Mouse (Mus musculus): ENCODE data around the gene Mgat5. TPM values are rescaled to one million over a fixed set of nuclear protein-coding genes. Genes with fewer than 3 reads are reported as not detected.

Mgat5 gene
- polyA plus RNA-seq, 1 experiment = 2.4 TPM

DNA sequence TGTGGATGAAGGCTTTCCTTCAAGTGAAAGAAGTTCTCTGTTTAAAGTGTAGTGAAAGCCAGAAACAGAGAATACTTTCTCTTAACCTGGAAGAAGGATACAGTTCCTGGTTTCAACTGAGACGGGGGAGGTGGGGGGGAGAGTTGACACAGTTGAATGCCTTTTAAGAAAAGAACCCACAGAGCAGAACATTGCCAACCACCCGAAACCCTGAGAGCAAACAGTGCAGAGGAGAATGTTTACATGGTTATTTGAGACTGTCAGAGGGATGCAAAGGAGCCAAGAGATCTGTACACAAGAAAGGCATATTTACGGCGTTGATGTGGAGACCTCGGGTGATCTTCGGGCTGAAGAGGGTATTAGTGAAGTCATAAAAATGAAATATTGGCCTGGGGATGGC, 195.9 kb downstream of the Mgat5 start:
- no peaks in the 10 kb centered on the region for H3K27me3 ChIP-seq (replicated peaks)
- peaks cover 91% of the 10 kb centered on the region for H3K36me3 ChIP-seq (replicated peaks; ENCODE audit: low read length)
- no peaks in the 10 kb centered on the region for H3K9me3 ChIP-seq
- no peak overlapping the region for H3K4me3 ChIP-seq (replicated peaks)
- 0 out of 2 replicates have a peak, but pooled peaks cover 3% of the 10 kb centered on the region for H3K4me1 ChIP-seq
- TF ChIP-seq FLI1 (IDR thresholded peaks at IDR 0.05; ENCODE audit: low read length) (no peak), GATA1 (IDR thresholded peaks at IDR 0.05; ENCODE audit: borderline replicate concordance, low read length) (no peak)

- Histone ChIP-seq H3K9me3 (no peaks in the 10 kb centered on the region), H3K27me3 (replicated peaks) (no peaks in the 10 kb centered on the region), H3K4me1 (peaks cover 22% of the 10 kb centered on the region)
These were observed 199.8 kb downstream of the Mgat5 start for GRCm38 (mm10) chr1:127404655-127405054.

GRCm38 (mm10) chr1:127408957-127409423, 204.2 kb downstream of the Mgat5 start:
- H3K9me3 ChIP-seq = no peaks in the 10 kb centered on the region
- H3K4me3 ChIP-seq (replicated peaks) = no peak overlapping the region
- TF ChIP-seq GATA1 (IDR thresholded peaks at IDR 0.05; ENCODE audit: borderline replicate concordance, low read length) = no peak
- no peak for TF ChIP-seq FLI1 (IDR thresholded peaks at IDR 0.05; ENCODE audit: low read length)
- peaks cover 73% of the 10 kb centered on the region for H3K36me3 ChIP-seq (replicated peaks; ENCODE audit: low read length)
- peaks cover 41% of the 10 kb centered on the region for H3K4me1 ChIP-seq
- H3K27me3 ChIP-seq (replicated peaks) = no peaks in the 10 kb centered on the region

More at GRCm38 (mm10) chr1:127404655-127405054, 199.8 kb downstream of the Mgat5 start:
- H3K4me3 ChIP-seq (replicated peaks) = no peak overlapping the region
- peaks cover 79% of the 10 kb centered on the region for H3K36me3 ChIP-seq (replicated peaks; ENCODE audit: low read length)
- TF ChIP-seq GATA1 (IDR thresholded peaks at IDR 0.05; ENCODE audit: borderline replicate concordance, low read length) (no peak), FLI1 (IDR thresholded peaks at IDR 0.05; ENCODE audit: low read length) (no peak)

GRCm38 (mm10) chr1:127409512-127409911, 204.7 kb downstream of the Mgat5 start:
- no peak for TF ChIP-seq GATA1 (IDR thresholded peaks at IDR 0.05; ENCODE audit: borderline replicate concordance, low read length)
- TF ChIP-seq FLI1 (IDR thresholded peaks at IDR 0.05; ENCODE audit: low read length) = no peak
- Histone ChIP-seq H3K4me3 (replicated peaks) (no peak overlapping the region), H3K27me3 (replicated peaks) (no peaks in the 10 kb centered on the region), H3K36me3 (replicated peaks; ENCODE audit: low read length) (peaks cover 76% of the 10 kb centered on the region), H3K9me3 (no peaks in the 10 kb centered on the region), H3K4me1 (peaks cover 46% of the 10 kb centered on the region)

DNA sequence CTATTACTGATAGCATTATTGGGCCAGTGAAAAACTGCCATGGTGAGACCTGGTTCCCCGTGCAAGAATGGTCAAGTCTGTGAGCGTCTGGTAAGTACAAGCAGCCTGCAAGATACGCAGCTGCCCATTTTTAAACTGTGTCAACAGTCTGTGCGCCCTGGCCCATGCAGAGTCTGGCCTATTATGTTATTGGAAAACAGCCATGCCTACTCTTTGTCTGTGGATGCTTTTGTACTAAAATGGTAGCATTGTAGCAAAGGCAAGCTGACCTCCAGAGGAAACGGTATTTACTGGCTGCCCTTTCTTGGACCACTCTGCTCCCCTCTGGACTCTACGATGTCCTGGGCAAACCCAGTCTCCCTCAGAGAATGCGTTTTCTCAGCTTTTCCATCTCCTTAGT, 209.7 kb downstream of the Mgat5 start:
- no peak for TF ChIP-seq GATA1 (IDR thresholded peaks at IDR 0.05; ENCODE audit: borderline replicate concordance, low read length)
- TF ChIP-seq FLI1 (IDR thresholded peaks at IDR 0.05; ENCODE audit: low read length) = no peak
- no peaks in the 10 kb centered on the region for H3K27me3 ChIP-seq (replicated peaks)
- no peak overlapping the region for H3K4me3 ChIP-seq (replicated peaks)
- peaks cover 53% of the 10 kb centered on the region for H3K4me1 ChIP-seq
- peaks cover 89% of the 10 kb centered on the region for H3K36me3 ChIP-seq (replicated peaks; ENCODE audit: low read length)
- H3K9me3 ChIP-seq = no peaks in the 10 kb centered on the region

- peaks cover 59% of the 10 kb centered on the region for H3K4me1 ChIP-seq
- H3K9me3 ChIP-seq = no peaks in the 10 kb centered on the region
- TF ChIP-seq FLI1 (IDR thresholded peaks at IDR 0.05; ENCODE audit: low read length) = no peak
- no peak overlapping the region for H3K4me3 ChIP-seq (replicated peaks)
- H3K36me3 ChIP-seq (replicated peaks; ENCODE audit: low read length) = peaks cover 93% of the 10 kb centered on the region
- H3K27me3 ChIP-seq (replicated peaks) = no peaks in the 10 kb centered on the region
These were observed 211.1 kb downstream of the Mgat5 start for GRCm38 (mm10) chr1:127415896-127416295.

DNA sequence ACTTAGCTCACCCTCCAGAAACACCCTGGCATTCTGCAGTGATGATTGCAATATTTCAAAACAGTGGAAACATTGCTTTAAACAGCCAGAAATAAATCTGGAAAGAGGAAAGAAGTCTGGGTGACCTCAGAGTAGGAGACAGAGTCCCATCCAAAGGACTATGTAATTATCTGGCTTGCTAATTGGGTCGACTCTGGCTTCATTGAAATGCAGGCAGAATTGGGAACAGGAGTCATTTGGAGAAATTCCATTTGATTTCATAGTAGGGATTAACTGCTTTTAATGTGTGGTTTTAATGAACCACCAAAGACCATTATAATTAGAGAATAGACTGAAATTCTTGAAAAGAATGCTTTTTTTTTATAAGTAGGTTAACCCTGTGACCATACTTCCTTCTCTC, 212.2 kb downstream of the Mgat5 start:
- TF ChIP-seq FLI1 (IDR thresholded peaks at IDR 0.05; ENCODE audit: low read length) = no peak
- no peak for TF ChIP-seq GATA1 (IDR thresholded peaks at IDR 0.05; ENCODE audit: borderline replicate concordance, low read length)
- no peaks in the 10 kb centered on the region for H3K27me3 ChIP-seq (replicated peaks)
- peaks cover 60% of the 10 kb centered on the region for H3K4me1 ChIP-seq
- peaks cover 98% of the 10 kb centered on the region for H3K36me3 ChIP-seq (replicated peaks; ENCODE audit: low read length)
- H3K9me3 ChIP-seq = no peaks in the 10 kb centered on the region
- H3K4me3 ChIP-seq (replicated peaks) = no peak overlapping the region

- peaks cover 91% of the 10 kb centered on the region for H3K36me3 ChIP-seq (replicated peaks; ENCODE audit: low read length)
- no peaks in the 10 kb centered on the region for H3K9me3 ChIP-seq
- peaks cover 41% of the 10 kb centered on the region for H3K4me1 ChIP-seq
- TF ChIP-seq FLI1 (IDR thresholded peaks at IDR 0.05; ENCODE audit: low read length) (no peak), GATA1 (IDR thresholded peaks at IDR 0.05; ENCODE audit: borderline replicate concordance, low read length) (no peak)
- no peaks in the 10 kb centered on the region for H3K27me3 ChIP-seq (replicated peaks)
- no peak overlapping the region for H3K4me3 ChIP-seq (replicated peaks)
These were observed 214.2 kb downstream of the Mgat5 start for GRCm38 (mm10) chr1:127418916-127419575.

- no peaks in the 10 kb centered on the region for H3K9me3 ChIP-seq
- peaks cover 91% of the 10 kb centered on the region for H3K36me3 ChIP-seq (replicated peaks; ENCODE audit: low read length)
- peaks cover 41% of the 10 kb centered on the region for H3K4me1 ChIP-seq
- TF ChIP-seq FLI1 (IDR thresholded peaks at IDR 0.05; ENCODE audit: low read length) (no peak), GATA1 (IDR thresholded peaks at IDR 0.05; ENCODE audit: borderline replicate concordance, low read length) (no peak)
- H3K4me3 ChIP-seq (replicated peaks) = no peak overlapping the region
- no peaks in the 10 kb centered on the region for H3K27me3 ChIP-seq (replicated peaks)
These were observed 214.8 kb downstream of the Mgat5 start for GRCm38 (mm10) chr1:127419581-127419980.

DNA sequence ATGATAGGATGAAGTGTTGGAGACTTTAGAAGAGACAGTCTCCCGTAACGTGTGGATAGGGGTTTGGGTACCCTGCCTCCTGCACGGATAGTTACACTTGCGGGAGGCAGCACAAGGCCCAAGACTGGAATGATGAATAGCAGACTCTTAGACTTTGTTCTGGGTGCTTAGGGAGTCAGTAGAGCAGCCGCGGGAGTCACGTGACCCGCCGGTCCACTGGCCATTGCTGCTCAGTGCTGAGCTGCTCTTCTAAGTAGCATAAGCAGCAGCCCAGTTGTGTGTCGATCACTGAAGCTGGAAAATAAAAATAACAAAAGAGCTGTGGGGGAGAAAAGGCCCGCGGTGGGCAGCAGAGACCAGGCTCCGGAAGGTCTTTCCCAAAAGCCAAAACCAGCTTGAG, 215.6 kb downstream of the Mgat5 start:
- Histone ChIP-seq H3K4me3 (replicated peaks) (no peak overlapping the region), H3K36me3 (replicated peaks; ENCODE audit: low read length) (peaks cover 88% of the 10 kb centered on the region), H3K9me3 (no peaks in the 10 kb centered on the region), H3K4me1 (peaks cover 42% of the 10 kb centered on the region), H3K27me3 (replicated peaks) (no peaks in the 10 kb centered on the region)
- no peak for TF ChIP-seq GATA1 (IDR thresholded peaks at IDR 0.05; ENCODE audit: borderline replicate concordance, low read length)
- TF ChIP-seq FLI1 (IDR thresholded peaks at IDR 0.05; ENCODE audit: low read length) = no peak
